Mouse (Mus musculus) left cerebral cortex, postnatal 10 days (tissue): ENCODE measurements at regions not wholly inside any gene's neighbourhood (a gene's known extent, or its start where the extent isn't known, plus 50 kb on each side); places are given as distances from the start of the nearest gene placed in this dataset.

Experiments
- DNase-seq, 2 experiments: peaks; one replicate each; pipeline ENCODE4 v3.0.0; 2021 to 2022; ENCODE audit warnings: low spot score in 2 of 2, mixed read lengths in 1 of 2; ENCODE audit errors: extremely low spot score in 1 of 2
- intact Hi-C: fragments of 180-260 bp; cut with DNase I; formaldehyde crosslinking; loops from one replicate; pipeline ENCODE4 v1.15.1; 2025

GRCm38 (mm10) chr6:73792207-73792606 is 322.7 kb upstream of the 4931417E11Rik start:
- peak in 1 of 2 experiments; percentile 9 for DNase-seq
- intact Hi-C loops = no loop called here

- no peak for DNase-seq
- intact Hi-C loops = no loop called here
Observed at GRCm38 (mm10) chr6:73756207-73756815, 286.8 kb upstream of the 4931417E11Rik start.
